In genomic region chr14:27828089-27828488, GRCm38 (mm10) we compare ENCODE assay signal across 15 mouse cellular contexts.
"Had no signal": no experiment of that assay in that cellular context is flagged by ENCODE, and none has a peak within 500 bp of the region (broad histone marks: within the 10 kb centered on the region; RNA-seq: fewer than 3 reads in every experiment).

No protein-coding gene starts in this region.

- H3K4me1 ChIP-seq: liver, embryonic 13.5 days had no signal

- H3K36me3 ChIP-seq: liver, embryonic 13.5 days had no signal

- H3K27ac ChIP-seq: kidney, postnatal 0 days; liver, embryonic 13.5 days; stomach, postnatal 0 days had no signal

- H3K4me3 ChIP-seq: liver, embryonic 13.5 days had no signal

- H3K9me3 ChIP-seq: liver, embryonic 13.5 days had no signal

- H3K27me3 ChIP-seq: liver, embryonic 13.5 days had no signal

- H3K9ac ChIP-seq: liver, embryonic 13.5 days had no signal

- H3K4me2 ChIP-seq: liver, embryonic 13.5 days; midbrain, embryonic 11.5 days had no signal

- DNase-seq: kidney, postnatal 25 days; liver, embryonic 13.5 days; lung, adult 2 months; lung, postnatal 14 days; lung, postnatal 4 days; midbrain, embryonic 14.5 days; right cerebral cortex, adult 18-20 months; right cerebral cortex, postnatal 14 days; right cerebral cortex, postnatal 4 days; thymus, adult 2 months; thymus, postnatal 14 days; thymus, postnatal 4 days had no signal
